Mouse (Mus musculus) embryonic fibroblast, embryonic 13.5 days (primary cell): ENCODE measurements at regions not wholly inside any gene's neighbourhood (a gene's known extent, or its start where the extent isn't known, plus 50 kb on each side); places are given as distances from the start of the nearest gene placed in this dataset.

ENCODE experiments used
- CTCF ChIP-seq: IDR thresholded peaks from 2 replicates; pipeline ENCODE4 v1.5.1; 2011; ENCODE audit warnings: mild to moderate bottlenecking, control low read depth, low read length, moderate library complexity, borderline replicate concordance; ENCODE audit not compliant: insufficient read depth
- POLR2A ChIP-seq: IDR thresholded peaks from 2 replicates; pipeline ENCODE4 v1.6.1; 2011; ENCODE audit warnings: low read depth, mild to moderate bottlenecking, control low read depth, low read length, moderate library complexity

GRCm38 (mm10) chr10:37220434-37220833 lies 81.7 kb upstream of the Marcks start:
- TF ChIP-seq CTCF = no peak
- TF ChIP-seq POLR2A = no peak
